Mouse (Mus musculus): ENCODE measurements at regions not wholly inside any gene's neighbourhood (a gene's known extent, or its start where the extent isn't known, plus 50 kb on each side); places are given as distances from the start of the nearest gene placed in this dataset.

DNA sequence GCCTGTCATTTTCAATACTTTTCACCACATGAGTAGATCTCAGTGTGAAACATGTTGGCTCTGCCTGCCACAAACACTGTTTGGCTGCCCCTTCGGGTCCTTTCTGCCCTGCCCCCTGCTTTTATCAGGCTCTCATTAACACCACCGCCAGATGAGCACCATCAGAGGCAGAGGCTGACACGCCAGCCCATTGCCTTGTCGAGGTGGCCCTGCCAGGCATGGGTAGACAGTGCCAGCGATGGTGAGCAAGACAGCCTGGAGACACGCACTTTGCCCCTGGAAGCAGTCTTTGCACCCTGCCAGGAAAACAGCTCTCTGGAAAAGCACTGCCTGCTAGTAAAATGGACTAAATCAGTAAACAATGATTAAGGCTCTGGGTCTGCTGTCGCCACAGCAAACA lies 158.2 kb downstream of the Gm10295 start:
- TF ChIP-seq CTCF (IDR thresholded peaks at IDR 0.05; ENCODE audit: borderline replicate concordance, extremely low read depth, insufficient read depth, insufficient read length) (no peak), POLR2A (IDR thresholded peaks at IDR 0.05; ENCODE audit: borderline replicate concordance, extremely low read depth, insufficient read depth, insufficient read length, poor library complexity, severe bottlenecking) (no peak)
- DNase-seq (ENCODE audit: low read depth): peak; percentile 85

DNA sequence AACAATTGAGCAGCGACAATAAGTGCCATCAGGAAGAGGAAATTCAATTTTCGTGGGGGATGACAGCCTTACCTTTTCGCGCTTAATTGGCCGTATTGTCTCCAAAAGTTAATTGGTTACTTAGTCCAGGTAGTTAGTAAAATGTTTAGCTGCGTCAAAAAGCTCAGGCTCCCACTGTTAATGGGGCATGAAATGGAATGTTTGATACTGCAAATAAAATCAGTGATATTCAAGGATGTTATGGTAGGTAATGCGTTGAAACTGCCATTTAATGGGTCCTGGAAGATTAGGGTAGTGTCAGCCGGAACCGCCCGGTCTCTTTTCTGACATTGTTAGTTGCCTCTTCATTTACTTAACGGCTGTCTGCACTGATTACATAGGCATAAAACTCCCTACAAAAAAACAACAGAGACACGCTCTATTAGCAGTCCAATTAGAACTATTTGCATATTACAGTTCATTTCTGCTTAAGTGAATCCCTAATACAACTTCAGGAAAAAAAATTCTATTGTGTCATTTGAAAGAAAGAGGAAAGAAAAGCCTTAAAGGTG lies 161.0 kb downstream of the Gm10295 start:
- peak; percentile 53 for DNase-seq (ENCODE audit: low read depth)
- TF ChIP-seq POLR2A (IDR thresholded peaks at IDR 0.05; ENCODE audit: borderline replicate concordance, extremely low read depth, insufficient read depth, insufficient read length, poor library complexity, severe bottlenecking) (no peak), CTCF (IDR thresholded peaks at IDR 0.05; ENCODE audit: borderline replicate concordance, extremely low read depth, insufficient read depth, insufficient read length) (no peak)

DNA sequence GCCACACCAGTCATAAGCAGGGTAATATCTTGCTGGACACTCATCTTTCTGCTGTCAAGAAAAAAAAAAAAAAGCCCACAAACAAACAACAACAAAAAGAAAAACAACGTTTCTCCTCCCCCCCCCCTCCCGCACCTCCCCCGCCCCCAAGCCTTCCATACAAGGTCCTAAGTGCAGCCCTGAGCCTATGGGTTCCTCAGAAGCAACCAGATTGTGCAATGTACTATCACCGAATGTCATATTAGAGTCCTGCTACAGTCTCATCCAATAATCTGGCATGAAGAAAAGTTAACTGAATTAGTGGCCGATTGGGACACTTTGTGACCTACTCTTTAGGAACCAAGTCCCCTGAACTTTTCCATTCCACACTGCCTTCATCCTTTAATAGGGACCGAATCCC lies 161.5 kb downstream of the Gm10295 start:
- TF ChIP-seq CTCF (IDR thresholded peaks at IDR 0.05; ENCODE audit: borderline replicate concordance, extremely low read depth, insufficient read depth, insufficient read length) (no peak), POLR2A (IDR thresholded peaks at IDR 0.05; ENCODE audit: borderline replicate concordance, extremely low read depth, insufficient read depth, insufficient read length, poor library complexity, severe bottlenecking) (no peak)
- no peak for DNase-seq (ENCODE audit: low read depth)

DNA sequence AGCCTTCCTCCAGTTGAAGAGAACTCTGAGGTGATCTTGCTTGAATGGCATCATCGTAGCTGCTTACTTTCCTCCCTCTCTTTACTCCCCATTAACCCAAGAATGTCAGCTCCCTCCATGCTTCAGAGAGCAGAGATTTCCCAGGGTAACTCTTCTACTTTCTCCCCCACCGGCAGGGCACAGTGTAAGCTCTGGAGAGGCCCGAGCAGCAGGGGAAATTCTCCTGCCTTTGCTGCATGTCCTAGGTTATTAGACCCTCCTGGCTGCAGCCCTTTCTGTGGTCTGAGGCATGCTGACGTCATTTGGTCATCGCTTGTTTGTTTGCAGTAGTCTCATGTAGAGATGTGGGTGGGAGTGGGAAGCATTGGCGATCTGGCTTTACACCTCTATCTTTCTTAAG lies 163.2 kb downstream of the Gm10295 start:
- peak; percentile 32 for DNase-seq (ENCODE audit: low read depth)
- TF ChIP-seq POLR2A (IDR thresholded peaks at IDR 0.05; ENCODE audit: borderline replicate concordance, extremely low read depth, insufficient read depth, insufficient read length, poor library complexity, severe bottlenecking) (no peak), CTCF (IDR thresholded peaks at IDR 0.05; ENCODE audit: borderline replicate concordance, extremely low read depth, insufficient read depth, insufficient read length) (no peak)

DNA sequence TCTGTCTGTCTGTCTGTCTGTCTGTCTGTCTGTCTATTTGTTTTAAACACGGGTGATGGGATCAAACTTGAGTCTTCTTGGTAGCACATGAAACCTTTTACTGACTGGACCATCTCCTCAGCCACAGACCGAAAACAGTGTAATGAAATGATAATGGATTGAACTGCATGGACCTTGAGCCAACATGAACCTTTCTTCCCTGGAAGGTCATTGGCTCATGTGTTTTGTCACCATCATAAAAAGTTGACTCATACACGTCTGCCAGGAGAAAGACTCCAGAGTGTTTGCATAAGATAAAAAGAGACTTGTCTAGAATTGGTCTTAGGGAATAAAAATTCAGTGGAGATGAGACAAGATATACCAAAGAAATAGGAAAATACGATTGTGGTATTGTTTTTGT lies 176.4 kb downstream of the Gm10295 start:
- TF ChIP-seq POLR2A (IDR thresholded peaks at IDR 0.05; ENCODE audit: borderline replicate concordance, extremely low read depth, insufficient read depth, insufficient read length, poor library complexity, severe bottlenecking) (no peak), CTCF (IDR thresholded peaks at IDR 0.05; ENCODE audit: borderline replicate concordance, extremely low read depth, insufficient read depth, insufficient read length) (no peak)
- no peak for DNase-seq (ENCODE audit: low read depth)

DNA sequence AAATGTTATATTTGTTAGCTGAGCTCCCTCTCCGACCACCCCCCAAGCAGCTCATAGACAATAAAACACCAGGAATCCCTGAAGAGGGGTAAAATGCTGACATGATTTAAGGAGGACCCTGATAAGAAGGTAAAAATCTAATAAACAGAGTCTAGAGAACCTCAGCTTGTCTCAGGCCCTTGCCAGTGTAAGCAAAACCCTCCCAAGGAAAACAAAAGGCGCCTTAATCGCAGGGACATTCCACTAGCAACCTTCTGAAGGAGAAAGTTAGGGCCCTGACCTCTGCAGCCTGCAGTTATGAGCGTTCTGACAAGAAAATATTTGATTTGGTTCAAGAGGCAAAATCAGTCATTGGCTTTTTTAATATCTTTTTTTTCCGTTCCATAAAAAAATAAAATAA lies 212.2 kb downstream of the Gm10295 start:
- DNase-seq (ENCODE audit: low read depth): no peak
- TF ChIP-seq CTCF (IDR thresholded peaks at IDR 0.05; ENCODE audit: borderline replicate concordance, extremely low read depth, insufficient read depth, insufficient read length) (no peak), POLR2A (IDR thresholded peaks at IDR 0.05; ENCODE audit: borderline replicate concordance, extremely low read depth, insufficient read depth, insufficient read length, poor library complexity, severe bottlenecking) (no peak)

DNA sequence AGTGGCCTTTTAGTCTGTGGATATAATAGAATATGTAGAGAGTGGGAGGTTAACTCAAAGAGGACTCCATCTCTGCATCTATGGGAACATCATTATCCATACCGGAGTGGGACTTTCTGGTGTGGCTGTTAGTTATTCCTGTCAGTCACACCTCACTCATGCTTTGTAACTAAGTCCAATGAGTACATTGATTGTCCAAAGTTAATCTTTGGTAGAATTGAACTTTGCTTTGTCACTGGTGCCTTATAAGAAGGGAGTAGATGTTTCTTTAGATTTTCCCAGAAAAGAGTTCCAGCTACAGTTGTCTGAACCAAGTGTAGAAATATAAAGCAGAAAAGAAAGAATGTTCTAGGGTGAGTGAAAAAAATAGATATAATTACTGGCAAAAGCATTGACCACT lies 221.3 kb downstream of the Gm10295 start:
- DNase-seq (ENCODE audit: low read depth): no peak
- TF ChIP-seq CTCF (IDR thresholded peaks at IDR 0.05; ENCODE audit: borderline replicate concordance, extremely low read depth, insufficient read depth, insufficient read length) (no peak), POLR2A (IDR thresholded peaks at IDR 0.05; ENCODE audit: borderline replicate concordance, extremely low read depth, insufficient read depth, insufficient read length, poor library complexity, severe bottlenecking) (no peak)

DNA sequence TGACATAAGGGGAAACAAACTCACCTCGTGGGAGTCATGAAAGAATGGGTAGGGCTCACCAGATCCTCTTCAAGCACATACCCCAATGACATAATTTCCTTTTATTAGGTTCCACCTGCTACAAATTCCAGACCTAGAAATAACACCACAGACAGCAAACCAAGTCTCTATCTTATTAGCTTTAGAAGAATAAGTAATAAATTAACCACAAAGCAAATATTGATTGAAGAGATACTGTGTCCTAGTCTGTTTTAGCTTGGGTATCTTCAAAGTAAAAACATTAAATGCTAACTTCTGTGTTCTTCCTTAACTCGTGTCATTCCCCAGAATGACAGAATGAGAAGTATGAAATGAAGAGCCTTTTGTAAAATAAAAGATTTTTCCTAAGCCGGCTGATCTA lies 222.4 kb downstream of the Gm10295 start:
- TF ChIP-seq POLR2A (IDR thresholded peaks at IDR 0.05; ENCODE audit: borderline replicate concordance, extremely low read depth, insufficient read depth, insufficient read length, poor library complexity, severe bottlenecking) (no peak), CTCF (IDR thresholded peaks at IDR 0.05; ENCODE audit: borderline replicate concordance, extremely low read depth, insufficient read depth, insufficient read length) (no peak)
- DNase-seq (ENCODE audit: low read depth): no peak

DNA sequence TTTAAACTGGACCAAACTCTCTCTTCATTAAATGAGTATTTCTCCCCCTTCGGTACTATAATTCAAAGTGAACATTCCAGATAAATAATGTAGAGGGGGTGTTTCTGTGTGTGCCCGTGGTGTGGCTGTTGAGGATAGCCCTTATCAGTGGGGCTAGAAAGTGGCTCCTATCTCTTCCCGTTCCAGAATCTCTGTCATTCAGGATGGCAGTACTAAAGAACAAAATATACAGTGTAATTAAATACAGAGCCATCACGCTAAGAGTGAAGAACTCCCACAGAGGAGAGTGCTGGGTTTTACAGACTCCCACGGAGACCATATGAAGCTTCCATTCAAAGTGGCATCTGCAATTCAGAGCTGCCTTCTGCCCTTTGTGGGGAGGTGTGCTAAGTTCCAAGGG lies 229.8 kb downstream of the Gm10295 start:
- no peak for TF ChIP-seq POLR2A (IDR thresholded peaks at IDR 0.05; ENCODE audit: borderline replicate concordance, extremely low read depth, insufficient read depth, insufficient read length, poor library complexity, severe bottlenecking)
- no peak for TF ChIP-seq CTCF (IDR thresholded peaks at IDR 0.05; ENCODE audit: borderline replicate concordance, extremely low read depth, insufficient read depth, insufficient read length)
- DNase-seq (ENCODE audit: low read depth): no peak

DNA sequence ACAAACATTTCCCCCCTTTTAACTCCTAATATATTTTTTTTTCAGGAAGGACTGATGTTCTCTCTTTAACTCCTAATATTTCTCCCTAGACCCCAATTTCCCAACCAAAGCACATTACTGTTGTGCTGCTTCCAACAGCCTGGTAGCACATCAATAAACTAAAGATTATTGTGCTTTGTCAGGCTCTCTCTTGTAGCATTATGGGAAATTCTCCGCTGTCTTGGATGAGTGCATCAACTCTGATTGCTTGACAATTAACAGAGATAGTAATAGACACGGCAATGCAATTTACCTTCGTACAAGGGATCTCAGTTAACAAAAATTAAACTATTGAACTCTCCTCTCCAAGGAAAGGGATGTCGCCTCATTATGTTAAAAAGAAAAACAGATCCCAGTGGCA lies 230.3 kb downstream of the Gm10295 start:
- DNase-seq (ENCODE audit: low read depth): no peak
- no peak for TF ChIP-seq CTCF (IDR thresholded peaks at IDR 0.05; ENCODE audit: borderline replicate concordance, extremely low read depth, insufficient read depth, insufficient read length)
- no peak for TF ChIP-seq POLR2A (IDR thresholded peaks at IDR 0.05; ENCODE audit: borderline replicate concordance, extremely low read depth, insufficient read depth, insufficient read length, poor library complexity, severe bottlenecking)

DNA sequence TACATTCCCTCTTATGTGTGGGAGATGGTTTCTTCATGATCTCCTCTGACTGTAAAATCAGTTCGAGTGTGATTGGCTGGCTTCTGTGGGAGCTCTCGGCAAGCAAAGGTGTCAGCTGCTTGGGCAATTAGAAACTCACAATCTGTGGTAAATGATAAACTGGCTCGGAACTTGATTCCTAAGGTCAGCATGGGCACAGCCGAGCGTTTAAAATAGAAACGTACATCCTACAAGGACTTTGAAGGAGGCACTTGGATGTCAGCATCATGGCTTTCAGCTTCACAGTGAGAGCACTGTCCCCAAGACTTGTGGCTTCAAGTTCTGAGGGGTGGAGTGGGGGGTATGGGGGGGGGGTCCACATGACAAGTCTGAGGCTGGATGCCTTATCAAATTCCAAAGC lies 231.3 kb downstream of the Gm10295 start:
- no peak for DNase-seq (ENCODE audit: low read depth)
- TF ChIP-seq POLR2A (IDR thresholded peaks at IDR 0.05; ENCODE audit: borderline replicate concordance, extremely low read depth, insufficient read depth, insufficient read length, poor library complexity, severe bottlenecking): no peak
- no peak for TF ChIP-seq CTCF (IDR thresholded peaks at IDR 0.05; ENCODE audit: borderline replicate concordance, extremely low read depth, insufficient read depth, insufficient read length)

DNA sequence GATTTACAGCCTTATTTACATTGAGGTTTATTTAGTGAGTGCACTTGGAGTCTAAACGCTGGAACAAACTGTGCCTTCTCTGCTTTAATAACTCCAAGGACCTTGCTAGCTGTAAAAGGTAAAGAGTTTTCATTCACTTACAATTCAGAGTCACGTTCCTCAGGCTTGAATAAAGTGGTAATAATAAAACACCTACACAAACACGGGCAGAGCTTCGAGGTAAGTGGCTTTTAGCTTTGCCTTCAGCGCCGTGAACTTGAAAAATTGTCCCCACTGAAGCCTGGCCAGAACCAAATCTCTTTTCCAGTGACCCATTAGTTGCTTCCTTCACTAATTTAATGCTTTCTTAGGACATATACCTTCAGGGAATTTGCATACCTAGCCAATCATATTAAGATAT lies 244.2 kb downstream of the Gm10295 start:
- DNase-seq (ENCODE audit: low read depth): no peak
- TF ChIP-seq CTCF (IDR thresholded peaks at IDR 0.05; ENCODE audit: borderline replicate concordance, extremely low read depth, insufficient read depth, insufficient read length): no peak
- no peak for TF ChIP-seq POLR2A (IDR thresholded peaks at IDR 0.05; ENCODE audit: borderline replicate concordance, extremely low read depth, insufficient read depth, insufficient read length, poor library complexity, severe bottlenecking)

Data from brain, embryonic 14.5 days (tissue).